Mouse (Mus musculus): ENCODE results near the gene Gc.

DNA sequence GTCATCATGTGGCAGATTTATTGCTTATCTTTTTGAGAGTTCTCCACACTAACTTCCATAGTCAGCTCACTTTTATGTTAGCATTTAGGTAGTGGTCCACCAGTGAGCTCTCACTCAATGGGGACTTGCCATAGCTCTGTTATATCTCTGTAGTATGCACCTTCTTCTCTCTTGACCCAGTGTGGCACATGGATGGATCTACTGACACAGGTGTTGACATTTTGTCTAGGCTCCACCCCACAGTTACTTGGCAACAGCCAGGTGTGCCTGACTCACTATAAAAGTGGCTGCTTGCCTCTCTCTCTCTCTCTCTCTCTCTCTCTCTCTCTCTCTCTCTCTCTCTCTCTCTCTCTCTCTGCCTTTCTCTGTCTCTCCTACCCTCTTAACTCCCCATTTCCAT lies 8.6 kb upstream of the Gc start:
- TF ChIP-seq CTCF (IDR thresholded peaks at IDR 0.05; ENCODE audit: low read depth) = no peak
- no peak for TF ChIP-seq EP300 (IDR thresholded peaks at IDR 0.05; ENCODE audit: low read depth)
